Mouse (Mus musculus) heart, adult 11 months (tissue): ENCODE measurements around the gene 2200002J24Rik.

Experiments
- DNase-seq: peaks from one replicate; pipeline ENCODE4 v3.0.0; 2022

Gene 2200002J24Rik

GRCm38 (mm10) chr7:30698589-30698988 lies at the start of gene 2200002J24Rik:
TSS of gene 2200002J24Rik (plus strand) at chr7:30698926.
- no peak for DNase-seq

- DNase-seq, result peak; percentile 100
Measured at GRCm38 (mm10) chr7:30649591-30650540, 48.9 kb upstream of the 2200002J24Rik start, which contains the start of gene Rbm42. TSS of gene Rbm42 (minus strand) at chr7:30650317.

DNA sequence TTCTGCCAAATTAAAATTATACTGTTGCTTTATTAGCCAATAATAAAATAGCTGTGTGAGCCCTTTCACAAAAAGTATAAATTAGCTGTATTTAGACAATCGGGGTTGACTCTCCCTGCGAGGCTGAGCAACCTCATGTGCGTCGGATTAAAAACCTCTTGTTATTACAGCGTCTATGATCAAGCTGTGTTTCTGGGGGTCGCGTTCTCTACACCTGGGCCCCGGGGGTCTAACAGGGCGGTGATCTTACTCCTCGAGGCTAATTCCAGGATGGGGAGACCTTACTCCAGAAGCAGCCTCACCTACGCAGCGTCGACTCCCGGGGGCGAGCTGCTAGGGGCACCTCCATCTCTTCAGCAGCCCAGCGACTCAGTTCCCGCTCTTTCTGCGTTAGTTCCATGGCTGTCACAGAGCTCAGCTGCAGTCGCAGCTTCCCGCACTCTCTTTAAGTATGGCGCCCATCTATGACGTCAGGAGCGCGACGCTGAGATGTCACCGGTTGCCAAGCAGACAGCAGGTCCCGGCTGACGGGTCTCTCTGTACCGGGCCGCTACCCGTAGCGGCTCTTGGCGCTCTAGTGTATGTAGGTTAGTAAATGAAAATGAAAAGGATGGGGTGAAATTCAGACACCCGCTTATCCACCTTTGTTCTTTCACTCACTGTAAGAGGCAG lies 34.1 kb upstream of the 2200002J24Rik start, which contains the start of gene Haus5:
TSS of gene Haus5 (minus strand) at position 466 of the 672 bp plus-strand sequence.
- DNase-seq, result peak; percentile 98

DNA sequence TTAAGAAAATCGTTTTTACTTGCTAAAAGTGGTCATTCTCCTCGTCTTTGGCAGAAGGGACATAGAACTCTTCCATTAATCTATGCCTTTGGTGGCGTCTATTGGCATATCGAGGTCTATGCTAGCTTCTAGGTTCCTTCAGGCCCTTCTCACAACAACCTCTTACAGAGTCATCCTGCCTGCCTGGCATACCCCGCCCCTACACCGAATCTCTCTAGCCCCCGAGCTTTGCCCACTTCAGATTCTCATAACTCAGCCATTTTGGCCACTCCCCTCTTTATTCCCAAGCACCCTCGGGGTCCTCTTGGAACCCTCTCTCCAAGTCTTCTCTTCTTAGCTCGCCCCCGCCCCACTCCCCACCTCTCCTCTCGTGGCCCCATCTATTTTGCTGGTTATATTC lies 33.4 kb upstream of the 2200002J24Rik start:
- DNase-seq, result no peak

DNA sequence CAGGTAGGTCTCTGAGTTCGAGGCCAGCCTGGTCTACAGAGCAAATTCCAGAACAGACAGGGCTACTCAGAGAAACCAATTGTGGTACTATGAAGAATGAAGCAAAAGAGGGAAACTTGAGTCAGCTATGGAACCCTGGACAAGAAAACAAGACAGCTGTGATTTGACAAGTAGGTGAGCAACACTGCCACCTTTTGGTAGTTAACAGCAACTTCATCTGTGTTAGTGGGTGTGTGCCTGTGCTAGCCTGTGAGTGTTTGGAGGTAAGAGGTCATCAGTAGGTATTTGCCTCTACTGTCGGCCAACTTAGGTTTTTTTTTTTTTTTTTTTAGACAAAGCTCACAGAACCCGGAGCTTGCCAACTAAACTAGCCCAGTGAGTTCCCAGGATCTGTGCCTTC lies 29.5 kb upstream of the 2200002J24Rik start:
- no peak for DNase-seq

GRCm38 (mm10) chr7:30671480-30671879 lies 27.2 kb upstream of the 2200002J24Rik start, which contains the start of gene Pmis2:
TSS of gene Pmis2 (minus strand) at chr7:30671605.
- no peak for DNase-seq

DNA sequence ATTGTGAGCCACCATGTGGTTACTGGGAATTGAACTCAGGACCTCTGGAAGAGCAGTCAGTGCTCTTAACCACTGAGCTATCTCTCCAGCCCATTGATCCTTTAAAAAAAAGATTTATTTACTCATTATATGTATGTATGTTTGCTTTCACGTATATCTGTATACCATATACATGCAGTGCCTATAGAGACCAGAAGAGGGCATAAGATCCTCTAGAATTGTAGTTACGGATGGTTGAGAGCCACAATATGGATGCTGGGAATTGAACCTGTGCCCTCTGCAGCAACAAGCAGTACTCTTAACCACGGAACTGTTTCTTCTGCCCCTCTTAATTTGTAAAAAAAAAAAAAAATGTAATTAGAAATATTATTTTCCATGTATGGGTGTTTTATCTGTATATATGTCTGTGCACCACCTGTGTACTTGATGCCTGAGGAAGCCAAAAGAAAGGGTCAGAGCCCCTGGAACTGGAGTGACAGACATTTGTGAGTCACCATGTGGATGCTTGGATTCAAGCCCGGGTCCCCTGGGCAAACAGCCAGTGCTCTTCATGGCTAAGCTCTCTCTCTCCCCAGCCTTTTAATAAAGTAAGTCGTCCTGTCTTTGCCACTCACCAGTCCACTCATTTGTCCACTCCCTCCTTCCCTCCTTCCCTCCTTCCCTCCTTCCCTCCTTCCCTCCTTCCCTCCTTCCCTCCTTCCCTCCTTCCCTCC lies 20.3 kb upstream of the 2200002J24Rik start:
- peak; percentile 93 for DNase-seq

- peak; percentile 94 for DNase-seq
Measured at GRCm38 (mm10) chr7:30681897-30682296, 16.8 kb upstream of the 2200002J24Rik start.

DNA sequence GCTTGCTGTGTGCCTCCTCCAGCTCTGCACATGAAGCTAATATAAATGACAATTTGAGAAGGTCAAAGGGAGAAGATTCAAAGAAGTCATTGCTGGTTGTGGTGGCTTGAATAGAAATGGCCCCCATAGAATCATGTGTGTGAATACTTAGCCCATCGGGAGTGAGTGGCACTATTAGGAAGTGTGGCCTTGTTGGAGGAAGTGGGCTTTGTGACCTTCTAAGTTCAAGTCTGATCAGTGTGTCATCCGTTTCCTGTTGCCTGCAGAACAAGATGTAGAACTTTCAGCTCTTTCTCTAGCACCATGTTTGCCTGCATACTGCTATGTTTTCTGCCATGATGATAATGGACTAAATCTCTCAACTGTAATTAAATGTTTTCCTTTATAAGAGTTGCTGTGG lies 15.3 kb upstream of the 2200002J24Rik start:
- no peak for DNase-seq

GRCm38 (mm10) chr7:30688325-30688724 lies 10.4 kb upstream of the 2200002J24Rik start:
- DNase-seq, result no peak

DNA sequence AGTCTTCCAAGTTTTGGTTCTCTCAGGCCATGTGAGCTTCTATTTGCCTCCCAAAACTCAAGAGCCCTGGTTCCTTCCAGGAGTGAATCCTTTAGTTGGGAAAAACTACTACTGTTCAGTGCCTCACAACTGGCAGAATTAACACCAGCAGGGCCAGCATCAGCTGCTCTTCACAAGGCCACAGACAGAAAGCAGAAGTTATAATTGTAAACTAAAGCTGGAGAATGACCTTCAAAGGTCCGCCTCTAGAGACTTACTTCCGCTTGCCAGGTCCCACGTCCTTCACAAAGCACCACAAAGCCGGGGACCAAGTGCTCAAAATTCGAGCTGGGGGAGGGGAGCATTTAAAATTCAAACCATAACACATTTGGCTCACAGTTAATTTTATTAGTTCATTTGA lies 625 bp upstream of the 2200002J24Rik start:
- no peak for DNase-seq

DNA sequence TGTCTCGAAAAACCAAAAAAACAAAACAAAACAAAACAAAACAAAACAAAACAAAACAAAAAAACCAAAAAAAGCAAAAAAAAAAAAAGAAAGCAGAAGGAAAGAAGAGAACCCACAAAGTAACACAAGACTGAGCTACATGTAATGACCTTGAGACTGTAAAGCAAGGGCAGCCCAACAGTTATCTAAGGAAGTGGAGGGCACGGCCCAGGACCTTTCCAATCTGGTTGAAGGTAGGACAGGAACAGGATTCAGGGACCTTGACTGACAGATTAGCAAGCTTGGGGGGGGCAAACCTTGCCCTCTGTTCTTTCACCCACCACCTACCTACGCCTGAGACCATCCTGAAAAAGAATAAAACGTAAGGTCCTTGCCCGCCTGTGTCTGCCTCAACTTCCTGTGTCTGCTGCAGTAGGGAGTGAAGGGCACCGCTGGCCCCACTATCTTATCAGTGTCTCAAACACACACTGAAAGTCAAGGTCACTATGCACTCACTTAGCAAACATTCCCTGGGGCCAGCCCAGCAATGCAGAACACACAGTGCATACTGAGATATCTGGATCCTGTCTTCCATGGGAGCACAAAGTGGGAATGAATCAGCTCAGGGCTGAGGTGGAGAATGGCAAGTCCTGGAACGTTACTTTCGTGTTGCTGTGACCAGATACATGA lies 7.6 kb downstream of the 2200002J24Rik start:
- DNase-seq, result peak; percentile 93

DNA sequence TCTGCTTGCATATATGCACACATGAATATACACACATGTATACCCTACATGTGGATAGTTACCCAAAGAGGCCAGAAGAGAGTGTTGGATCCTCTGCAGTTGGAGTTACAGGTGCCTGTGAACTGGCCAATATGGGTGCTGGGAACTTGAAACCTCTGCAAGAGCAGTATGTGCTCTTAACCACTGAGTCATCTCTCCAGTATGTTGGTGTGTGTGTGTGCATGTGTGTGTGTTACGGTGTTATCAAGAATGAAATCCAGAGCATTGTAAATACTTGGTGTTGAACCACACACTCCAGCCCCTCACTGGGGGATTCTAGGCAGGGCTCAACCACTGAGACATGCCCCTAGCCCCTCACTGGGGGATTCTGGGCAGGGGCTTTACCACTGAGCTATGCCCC lies 8.7 kb downstream of the 2200002J24Rik start:
- DNase-seq, result no peak

- DNase-seq, result no peak
Measured at GRCm38 (mm10) chr7:30711942-30712341, 13.2 kb downstream of the 2200002J24Rik start, which contains the start of gene Atp4a. TSS of gene Atp4a (plus strand) at chr7:30712209.

- DNase-seq, result peak; percentile 97
Measured at GRCm38 (mm10) chr7:30717006-30717715, 18.4 kb downstream of the 2200002J24Rik start.

GRCm38 (mm10) chr7:30717716-30718046 lies 19.0 kb downstream of the 2200002J24Rik start:
- DNase-seq, result no peak

DNA sequence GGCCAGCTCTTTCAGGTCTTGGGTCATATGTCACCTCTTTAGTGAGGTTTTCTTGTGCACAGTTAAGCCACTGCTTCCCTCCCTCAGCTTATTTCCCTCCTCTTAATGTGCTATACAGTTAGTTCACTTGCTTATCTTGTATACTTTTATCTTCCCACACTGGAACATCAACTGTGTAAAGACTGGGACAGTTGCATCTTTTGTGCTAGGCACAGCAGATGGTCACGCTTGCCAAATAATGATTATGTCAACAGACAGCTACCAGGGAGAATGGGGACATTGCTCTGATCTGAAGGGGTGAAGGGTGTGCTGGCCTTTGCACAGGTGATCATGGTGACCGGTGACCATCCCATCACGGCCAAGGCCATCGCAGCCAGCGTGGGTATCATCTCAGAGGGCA lies 20.9 kb downstream of the 2200002J24Rik start:
- no peak for DNase-seq

DNA sequence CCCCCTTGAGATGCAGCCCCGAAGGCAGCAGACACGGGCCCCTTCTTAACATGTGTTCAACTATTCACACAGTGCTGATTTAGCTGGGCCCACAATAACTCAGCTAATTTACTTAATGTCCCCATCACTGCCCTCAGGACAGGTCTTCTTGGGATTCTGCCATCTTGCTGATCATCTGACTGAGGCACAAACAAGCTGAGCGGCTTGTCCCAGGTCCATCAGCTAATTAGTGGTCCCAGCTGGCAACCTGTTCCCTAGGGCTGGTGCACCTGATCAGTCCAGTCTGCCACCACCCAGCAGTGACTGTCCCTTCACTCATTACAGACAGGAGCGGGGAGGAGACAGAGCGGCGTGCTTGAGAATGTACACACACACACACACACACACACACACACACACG lies 22.6 kb downstream of the 2200002J24Rik start:
- no peak for DNase-seq

- DNase-seq, result no peak
Measured at GRCm38 (mm10) chr7:30723274-30723953, 24.7 kb downstream of the 2200002J24Rik start.

- DNase-seq, result peak; percentile 93
Measured at GRCm38 (mm10) chr7:30728214-30728613, 29.5 kb downstream of the 2200002J24Rik start.

DNA sequence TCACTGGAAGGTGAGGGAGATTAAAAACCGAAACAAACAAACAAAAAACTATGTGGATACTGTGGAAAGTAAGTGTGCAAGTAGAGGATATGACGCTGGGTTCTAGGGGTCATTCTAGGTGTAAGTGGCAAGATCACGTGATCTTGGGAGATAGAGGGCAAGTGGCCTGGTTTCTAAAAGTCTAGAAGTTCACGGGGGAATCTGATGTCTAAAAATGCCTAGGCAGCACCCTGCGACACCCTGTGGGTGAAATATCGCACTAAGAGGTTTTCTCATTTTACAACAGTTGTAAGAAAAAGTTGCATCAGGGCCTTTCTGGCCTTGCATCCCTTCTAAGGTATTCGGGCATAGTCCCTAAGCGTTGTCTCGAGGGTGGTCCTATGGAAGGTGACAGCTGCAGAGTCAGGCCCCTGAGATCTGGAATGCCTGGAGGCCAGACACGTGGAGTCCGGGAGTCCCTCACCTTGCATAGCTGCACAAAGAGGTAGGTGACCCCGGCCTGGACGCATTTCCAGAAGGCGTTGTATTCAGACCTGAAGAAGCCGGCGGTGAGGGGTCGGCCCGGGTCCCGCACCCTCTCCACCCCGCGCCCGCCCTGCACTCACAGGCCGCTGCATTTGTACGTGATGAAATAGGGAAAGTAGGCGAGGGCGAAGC lies 30.1 kb downstream of the 2200002J24Rik start:
- DNase-seq, result no peak
